Mouse (Mus musculus): ENCODE data around the gene Rps2.

GRCm38 (mm10) chr17:24743896-24744295, 26.0 kb downstream of the Rps2 start:
- TF ChIP-seq CTCF (IDR thresholded peaks at IDR 0.05; ENCODE audit: control insufficient read depth, insufficient read depth, insufficient read length) (no peak), MYOD1 (IDR thresholded peaks at IDR 0.05; ENCODE audit: control insufficient read depth, insufficient read length, low read depth) (no peak), MYOG (IDR thresholded peaks at IDR 0.05; ENCODE audit: control insufficient read depth, extremely low read depth, insufficient read length) (no peak), USF1 (IDR thresholded peaks at IDR 0.05; ENCODE audit: low read depth) (no peak), CEBPB (IDR thresholded peaks at IDR 0.05; ENCODE audit: low read depth) (no peak), MAX (IDR thresholded peaks at IDR 0.05) (no peak)

Measured in C2C12 (cell line).